Mouse (Mus musculus): ENCODE measurements around the gene Dclk1.

Gene Dclk1

GRCm38 (mm10) chr3:55543929-55544684, 301.9 kb downstream of the Dclk1 start:
- no peak for DNase-seq

GRCm38 (mm10) chr3:55545296-55545695, 303.1 kb downstream of the Dclk1 start:
- no peak for DNase-seq

- no peak for DNase-seq
These were observed 303.8 kb downstream of the Dclk1 start for GRCm38 (mm10) chr3:55545916-55546315.

GRCm38 (mm10) chr3:55547106-55547505, 304.9 kb downstream of the Dclk1 start:
- no peak for DNase-seq

GRCm38 (mm10) chr3:55549376-55549775, 307.2 kb downstream of the Dclk1 start:
- no peak for DNase-seq

- no peak for DNase-seq
These were observed 308.8 kb downstream of the Dclk1 start for GRCm38 (mm10) chr3:55550962-55551361.

GRCm38 (mm10) chr3:55551912-55552311, 309.7 kb downstream of the Dclk1 start:
- DNase-seq, result no peak

- DNase-seq, result no peak
These were observed 310.9 kb downstream of the Dclk1 start for GRCm38 (mm10) chr3:55553031-55553430.

GRCm38 (mm10) chr3:55555848-55556247, 313.7 kb downstream of the Dclk1 start:
- no peak for DNase-seq

GRCm38 (mm10) chr3:55558570-55558969, 316.4 kb downstream of the Dclk1 start:
- no peak for DNase-seq

GRCm38 (mm10) chr3:55567476-55567875, 325.3 kb downstream of the Dclk1 start:
- no peak for DNase-seq

- no peak for DNase-seq
These were observed 327.4 kb downstream of the Dclk1 start for GRCm38 (mm10) chr3:55569539-55569938.

- no peak for DNase-seq
These were observed 328.9 kb downstream of the Dclk1 start for GRCm38 (mm10) chr3:55571034-55571433.

- DNase-seq, result no peak
These were observed 329.6 kb downstream of the Dclk1 start for GRCm38 (mm10) chr3:55571552-55572296.

GRCm38 (mm10) chr3:55572297-55572681, 330.1 kb downstream of the Dclk1 start:
- DNase-seq, result no peak

GRCm38 (mm10) chr3:55574003-55574402, 331.8 kb downstream of the Dclk1 start:
- DNase-seq, result peak; percentile 38

- no peak for DNase-seq
These were observed 345.3 kb downstream of the Dclk1 start for GRCm38 (mm10) chr3:55587434-55587971.

GRCm38 (mm10) chr3:55587972-55588946, 346.1 kb downstream of the Dclk1 start:
- no peak for DNase-seq
